ENCODE assay signal across 7 mouse cellular contexts in genomic region chr8:93197685-93198525, GRCm38 (mm10). TPM values are rescaled to one million over a fixed set of nuclear protein-coding genes. Genes with fewer than 3 reads are reported as not detected.
A peak's percentile ranks its signal among the peaks of the same experiment; 100 is the strongest.
DNase-seq lines count a peak whose midpoint lies in the region; ATAC-seq and TF ChIP-seq lines count a peak whose summit lies in the region.

TSS of gene Ces1d (minus strand) at chr8:93197838.

- no peak for TF ChIP-seq CTCF in lung, adult 2 months (IDR thresholded peaks at IDR 0.05; ENCODE audit: insufficient read depth, low read length)

- no peak within 1 kb of the TSS for H3K27ac ChIP-seq in hindbrain, embryonic 13.5 days
- no peak within 1 kb of the TSS for H3K27ac ChIP-seq in hindbrain, embryonic 14.5 days

- no peak for ATAC-seq in hindbrain, embryonic 13.5 days (ENCODE audit: low FRiP score)
- ATAC-seq in hindbrain, embryonic 14.5 days (ENCODE audit: low FRiP score) = no peak

- WGBS in lung, adult 2 months = 48% methylated on average over 8 of the region's 8 CpGs
- WGBS in hindbrain, embryonic 13.5 days = 81% methylated on average over 8 of the region's 8 CpGs
- WGBS in hindbrain, embryonic 14.5 days = 80% methylated on average over 8 of the region's 8 CpGs

- DNase-seq in urinary bladder, adult 2 months (ENCODE audit: low spot score) = peak; percentile 21
- no peak for DNase-seq in urinary bladder, postnatal 10 days (ENCODE audit: low spot score)
- peak; percentile 81 to 86 for DNase-seq in heart, adult 9 months (ENCODE audit: low spot score in 2 of 2)
- peak; percentile 72 for DNase-seq in lung, adult 2 months
- DNase-seq in hindbrain, embryonic 14.5 days (ENCODE audit: low spot score) = no peak
- DNase-seq in spleen, adult 18-20 months = no peak

- no peak within 1 kb of the TSS for H3K4me2 ChIP-seq in hindbrain, embryonic 13.5 days
- H3K4me2 ChIP-seq in hindbrain, embryonic 14.5 days (replicated peaks) = no peak within 1 kb of the TSS

- H3K9me3 ChIP-seq in hindbrain, embryonic 13.5 days = no peaks in the 10 kb centered on the region
- no peaks in the 10 kb centered on the region for H3K9me3 ChIP-seq in hindbrain, embryonic 14.5 days (ENCODE audit: control insufficient read depth, low read length)

- no peak within 1 kb of the TSS for H3K9ac ChIP-seq in hindbrain, embryonic 13.5 days
- H3K9ac ChIP-seq in hindbrain, embryonic 14.5 days = no peak within 1 kb of the TSS

- no peaks in the 10 kb centered on the region for H3K27me3 ChIP-seq in hindbrain, embryonic 13.5 days
- no peaks in the 10 kb centered on the region for H3K27me3 ChIP-seq in hindbrain, embryonic 14.5 days (ENCODE audit: control insufficient read depth, insufficient read depth, low read length)

- H3K36me3 ChIP-seq in hindbrain, embryonic 13.5 days = no peaks in the 10 kb centered on the region
- H3K36me3 ChIP-seq in hindbrain, embryonic 14.5 days (replicated peaks; ENCODE audit: control insufficient read depth, insufficient read depth) = no peaks in the 10 kb centered on the region

- TF ChIP-seq POLR2A in lung, adult 2 months (IDR thresholded peaks at IDR 0.05; ENCODE audit: borderline replicate concordance, extremely low read depth, low read depth, low read length) = peak; percentile 85; the same call in 1 of the 2 replicates

- no peaks in the 10 kb centered on the region; the same call in 1 of the 2 replicates for H3K4me1 ChIP-seq in lung, adult 2 months (ENCODE audit: control insufficient read depth, insufficient read depth, low read length)
- no peaks in the 10 kb centered on the region for H3K4me1 ChIP-seq in hindbrain, embryonic 13.5 days (replicated peaks)
- no peaks in the 10 kb centered on the region for H3K4me1 ChIP-seq in hindbrain, embryonic 14.5 days (replicated peaks; ENCODE audit: control insufficient read depth, insufficient read depth, low read length)

- peak within 1 kb of the TSS; percentile 72 for H3K4me3 ChIP-seq in lung, adult 2 months (replicated peaks; ENCODE audit: extremely low read depth, low read depth, low read length)
- H3K4me3 ChIP-seq in hindbrain, embryonic 13.5 days = no peak within 1 kb of the TSS
- H3K4me3 ChIP-seq in hindbrain, embryonic 14.5 days (replicated peaks; ENCODE audit: low read length) = no peak within 1 kb of the TSS

RNA-seq across cellular contexts. Expression of gene Ces1d, which starts in this region (rescaled TPM):
- polyA plus RNA-seq in urinary bladder, adult 2 months (2012; rRNA removed) = 11.4 and 35.7 TPM in 2 replicates
- polyA plus RNA-seq in lung, adult 2 months (2012; rRNA removed) = 654 and 895 TPM in 2 replicates
- 0.21 and 0.26 TPM in 2 replicates for polyA plus RNA-seq in hindbrain, embryonic 13.5 days (2015; fragmentation: Nextera tagmentation; extraction: Ambion mirVana)
- 0.26 TPM in 1 of 2 replicates, not detected in the other for polyA plus RNA-seq in hindbrain, embryonic 14.5 days (2014; fragmentation: Nextera tagmentation; extraction: Ambion mirVana)

Comparison
In these comparisons a context has a peak if more than half of its experiments do, and no peak if none do; other contexts are left out.
1. DNase-seq: peak in urinary bladder, adult 2 months (single experiment), heart, adult 9 months (2 of 2) and lung, adult 2 months (single experiment); none in urinary bladder, postnatal 10 days (single experiment), hindbrain, embryonic 14.5 days (single experiment) and spleen, adult 18-20 months (0 of 2).